Mouse (Mus musculus): ENCODE results near the gene Cabp4. TPM values are rescaled to one million over a fixed set of nuclear protein-coding genes. Genes with fewer than 3 reads are reported as not detected.
"Not testable (repeated sequence)": the region's sequence is repeated elsewhere in the genome, so short reads cannot be mapped to it uniquely, and the experiment has no call there.

Gene Cabp4
- polyA plus RNA-seq, 1 experiment from 2014 or later, result 0.12 TPM

DNA sequence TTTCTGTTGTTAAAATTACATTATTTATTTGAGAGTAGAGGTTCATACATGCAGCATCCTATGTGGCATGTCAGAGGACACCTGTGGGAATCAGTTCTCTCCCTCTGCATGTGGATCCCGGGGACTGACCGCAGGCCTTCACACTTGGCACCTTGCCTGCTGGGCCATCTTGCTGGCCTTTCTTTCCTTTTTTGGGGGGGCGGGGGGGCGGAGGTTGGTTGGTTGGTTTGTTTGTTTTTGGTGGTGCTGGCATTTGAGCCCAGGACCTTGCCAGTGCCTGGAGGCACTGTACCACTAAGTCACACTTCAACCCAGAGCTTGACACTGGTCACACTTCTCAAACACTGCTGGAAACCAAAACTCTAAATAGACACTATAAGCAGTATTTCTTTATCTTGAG, 9.5 kb downstream of the Cabp4 start:
- H3K27ac ChIP-seq (ENCODE audit: low read length), result no peak overlapping the region
- H3K9ac ChIP-seq (ENCODE audit: low read length), result no peak overlapping the region
- no peaks in the 10 kb centered on the region for H3K27me3 ChIP-seq (ENCODE audit: control insufficient read depth, insufficient read depth, low read length)
- H3K36me3 ChIP-seq (ENCODE audit: control insufficient read depth, insufficient read depth, low read length), result peaks cover 23% of the 10 kb centered on the region
- H3K4me1 ChIP-seq (ENCODE audit: control insufficient read depth, insufficient read depth, low read length), result no peaks in the 10 kb centered on the region
- H3K4me2 ChIP-seq (ENCODE audit: low read depth, low read length), result no peak overlapping the region
- no peaks in the 10 kb centered on the region for H3K9me3 ChIP-seq (replicated peaks; ENCODE audit: control insufficient read depth, low read length)
- 89% methylated on average over 4 of the region's 4 CpGs for WGBS
- H3K4me3 ChIP-seq (replicated peaks; ENCODE audit: low read length), result no peak overlapping the region
- ATAC-seq (ENCODE audit: insufficient read depth, low FRiP score), result no peak

DNA sequence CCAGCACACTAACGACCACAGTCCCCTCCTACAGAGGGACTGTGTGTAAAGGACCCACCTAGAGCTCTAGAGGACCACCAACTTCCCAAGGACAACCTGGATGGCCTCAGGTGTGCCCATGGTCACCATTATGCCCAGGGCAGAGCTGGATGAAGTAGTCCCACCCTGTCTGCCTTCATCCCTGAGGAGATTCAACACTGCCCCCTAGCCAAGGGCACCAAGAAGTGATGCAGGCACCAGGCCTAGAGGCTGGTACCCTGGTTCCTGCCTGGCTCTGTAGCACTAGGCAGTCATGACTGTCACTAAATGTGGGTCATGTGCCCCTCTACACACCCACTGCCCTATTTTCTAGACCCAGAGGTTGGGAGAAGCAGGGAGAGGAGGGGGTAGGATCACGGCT, 12.1 kb downstream of the Cabp4 start:
- no peak overlapping the region for H3K4me2 ChIP-seq (ENCODE audit: low read depth, low read length)
- no peak overlapping the region for H3K9ac ChIP-seq (ENCODE audit: low read length)
- no peaks in the 10 kb centered on the region for H3K9me3 ChIP-seq (replicated peaks; ENCODE audit: control insufficient read depth, low read length)
- no peak overlapping the region for H3K4me3 ChIP-seq (replicated peaks; ENCODE audit: low read length)
- no peaks in the 10 kb centered on the region for H3K27me3 ChIP-seq (ENCODE audit: control insufficient read depth, insufficient read depth, low read length)
- ATAC-seq (ENCODE audit: insufficient read depth, low FRiP score), result no peak
- H3K4me1 ChIP-seq (ENCODE audit: control insufficient read depth, insufficient read depth, low read length), result peaks cover 3% of the 10 kb centered on the region
- no peak overlapping the region for H3K27ac ChIP-seq (ENCODE audit: low read length)
- WGBS, result 82% methylated on average over 2 of the region's 2 CpGs
- peaks cover 28% of the 10 kb centered on the region for H3K36me3 ChIP-seq (ENCODE audit: control insufficient read depth, insufficient read depth, low read length)

DNA sequence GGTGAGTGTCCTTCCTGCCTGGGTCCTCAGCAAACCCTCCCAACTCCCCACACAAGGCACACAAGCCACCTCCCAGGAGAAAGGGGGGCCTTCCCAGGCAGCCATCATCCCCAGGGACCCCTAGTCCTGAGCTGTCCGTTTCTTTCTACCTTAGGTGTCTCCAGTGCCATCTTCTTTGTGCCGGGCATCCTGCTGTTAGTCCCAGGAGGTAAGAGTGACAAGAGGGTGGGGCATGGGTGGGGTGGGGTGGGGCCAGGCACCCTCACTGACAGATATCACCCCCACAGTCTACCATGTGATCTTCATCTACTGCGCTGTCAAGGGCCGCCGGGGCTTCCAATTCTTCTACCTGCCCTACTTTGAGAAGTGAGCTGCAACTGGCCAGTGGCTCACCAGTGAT, 12.8 kb downstream of the Cabp4 start:
- peaks cover 28% of the 10 kb centered on the region for H3K36me3 ChIP-seq (ENCODE audit: control insufficient read depth, insufficient read depth, low read length)
- H3K4me3 ChIP-seq (replicated peaks; ENCODE audit: low read length), result no peak overlapping the region
- 83% methylated on average over 5 of the region's 5 CpGs for WGBS
- no peak overlapping the region for H3K27ac ChIP-seq (ENCODE audit: low read length)
- peaks cover 7% of the 10 kb centered on the region for H3K4me1 ChIP-seq (ENCODE audit: control insufficient read depth, insufficient read depth, low read length)
- ATAC-seq (ENCODE audit: insufficient read depth, low FRiP score), result no peak
- H3K9me3 ChIP-seq (replicated peaks; ENCODE audit: control insufficient read depth, low read length), result no peaks in the 10 kb centered on the region
- no peak overlapping the region for H3K9ac ChIP-seq (ENCODE audit: low read length)
- no peak overlapping the region for H3K4me2 ChIP-seq (ENCODE audit: low read depth, low read length)
- H3K27me3 ChIP-seq (ENCODE audit: control insufficient read depth, insufficient read depth, low read length), result no peaks in the 10 kb centered on the region

DNA sequence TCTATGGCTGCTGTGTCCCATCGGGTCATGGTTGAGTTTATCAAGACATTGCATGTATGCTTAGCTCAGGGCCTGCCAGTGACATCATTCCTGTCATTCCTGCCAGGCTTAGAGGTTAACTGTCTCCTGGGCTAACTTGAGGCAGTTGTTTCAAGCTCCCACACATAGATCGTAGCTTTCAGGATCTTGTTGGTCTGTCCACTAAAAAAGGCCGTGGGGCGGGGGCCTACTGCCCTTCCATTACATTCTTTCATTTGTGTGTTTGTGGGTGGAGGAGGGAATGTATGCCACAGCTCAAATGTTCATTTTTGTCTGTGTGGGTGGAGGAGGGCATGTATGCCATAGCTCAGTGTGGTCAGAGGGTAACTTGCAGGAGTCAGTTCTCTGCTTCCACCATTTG, 13.7 kb downstream of the Cabp4 start:
- Histone ChIP-seq H3K27ac (ENCODE audit: low read length) (no peak overlapping the region), H3K4me2 (ENCODE audit: low read depth, low read length) (no peak overlapping the region), H3K27me3 (ENCODE audit: control insufficient read depth, insufficient read depth, low read length) (no peaks in the 10 kb centered on the region), H3K36me3 (ENCODE audit: control insufficient read depth, insufficient read depth, low read length) (peaks cover 28% of the 10 kb centered on the region), H3K4me3 (replicated peaks; ENCODE audit: low read length) (no peak overlapping the region), H3K9me3 (replicated peaks; ENCODE audit: control insufficient read depth, low read length) (no peaks in the 10 kb centered on the region), H3K9ac (ENCODE audit: low read length) (no peak overlapping the region), H3K4me1 (ENCODE audit: control insufficient read depth, insufficient read depth, low read length) (peaks cover 7% of the 10 kb centered on the region)
- WGBS, result 83% methylated on average over 4 of the region's 4 CpGs
- no peak for ATAC-seq (ENCODE audit: insufficient read depth, low FRiP score)

DNA sequence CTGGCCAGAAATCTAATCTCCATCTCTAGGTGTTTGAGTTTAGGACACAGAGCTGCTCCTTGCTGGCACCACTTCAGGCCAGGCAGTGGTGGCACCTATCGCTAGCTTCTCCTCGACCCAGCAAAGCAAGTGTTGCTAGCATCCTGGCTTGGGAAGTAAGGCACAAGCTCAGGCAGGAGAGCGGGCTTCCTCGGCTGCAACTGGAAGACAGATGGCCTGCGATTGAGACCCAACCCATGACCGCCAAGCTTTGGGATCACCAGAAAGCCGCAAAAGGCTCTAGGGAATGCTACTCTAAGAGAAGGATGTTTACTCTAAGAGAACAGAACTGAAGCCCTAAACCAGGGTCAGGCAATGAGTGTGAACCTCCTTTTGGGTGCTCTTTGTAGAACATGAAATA, 14.4 kb downstream of the Cabp4 start:
- peaks cover 28% of the 10 kb centered on the region for H3K36me3 ChIP-seq (ENCODE audit: control insufficient read depth, insufficient read depth, low read length)
- WGBS, result 88% methylated on average over 7 of the region's 7 CpGs
- no peak overlapping the region for H3K4me2 ChIP-seq (ENCODE audit: low read depth, low read length)
- no peak overlapping the region for H3K4me3 ChIP-seq (replicated peaks; ENCODE audit: low read length)
- H3K4me1 ChIP-seq (ENCODE audit: control insufficient read depth, insufficient read depth, low read length), result peaks cover 7% of the 10 kb centered on the region
- no peaks in the 10 kb centered on the region for H3K27me3 ChIP-seq (ENCODE audit: control insufficient read depth, insufficient read depth, low read length)
- no peak for ATAC-seq (ENCODE audit: insufficient read depth, low FRiP score)
- no peak overlapping the region for H3K27ac ChIP-seq (ENCODE audit: low read length)
- H3K9me3 ChIP-seq (replicated peaks; ENCODE audit: control insufficient read depth, low read length), result no peaks in the 10 kb centered on the region
- no peak overlapping the region; the same call in 1 of the 2 replicates for H3K9ac ChIP-seq (ENCODE audit: low read length)

DNA sequence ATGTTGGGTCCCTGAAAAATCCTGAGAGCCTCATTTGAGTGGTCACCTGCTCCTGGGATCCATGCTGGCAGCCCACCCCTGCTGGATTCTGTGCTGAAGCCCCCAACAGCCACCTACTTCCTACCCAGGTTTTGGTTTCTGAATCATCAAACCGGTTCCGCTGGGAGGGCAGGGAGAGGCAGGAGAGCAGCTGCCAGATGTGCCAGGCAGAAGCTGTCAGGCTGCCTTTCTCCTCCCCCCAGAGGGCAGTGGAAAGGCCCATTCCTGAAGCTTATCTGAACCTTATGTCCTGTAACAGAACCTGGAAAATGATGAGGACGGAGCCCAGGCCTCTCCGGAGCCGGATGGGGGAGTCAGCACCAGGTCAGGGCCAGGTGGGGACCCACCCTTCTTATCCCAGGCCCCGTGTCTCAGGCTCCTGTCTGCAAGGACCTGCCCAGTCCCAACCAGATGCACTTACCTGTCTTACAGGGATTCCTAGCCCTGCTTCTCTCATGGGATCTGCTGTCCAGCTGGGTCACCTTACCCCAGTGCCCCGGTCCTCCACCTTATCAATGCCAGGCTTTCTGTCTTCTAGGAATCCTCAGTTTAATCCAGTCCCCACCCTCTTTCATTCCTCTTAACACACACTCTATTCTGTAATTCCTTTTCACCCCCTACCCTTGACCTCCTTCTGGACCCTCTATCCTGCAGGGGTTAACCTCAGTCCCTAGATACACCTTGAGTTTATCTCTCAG, 16.9 kb downstream of the Cabp4 start:
- no peak for ATAC-seq (ENCODE audit: insufficient read depth, low FRiP score)
- peaks cover 21% of the 10 kb centered on the region; the same call in 1 of the 2 replicates for H3K36me3 ChIP-seq (ENCODE audit: control insufficient read depth, insufficient read depth, low read length)
- H3K4me1 ChIP-seq (ENCODE audit: control insufficient read depth, insufficient read depth, low read length), result peaks cover 7% of the 10 kb centered on the region
- H3K27ac ChIP-seq (ENCODE audit: low read length), result peak overlapping the region; percentile 43
- 50% methylated on average over 7 of the region's 7 CpGs for WGBS
- H3K4me2 ChIP-seq (ENCODE audit: low read depth, low read length), result peak overlapping the region; percentile 68
- H3K9ac ChIP-seq (ENCODE audit: low read length), result peak overlapping the region; percentile 82
- H3K4me3 ChIP-seq (replicated peaks; ENCODE audit: low read length), result peak overlapping the region; percentile 60
- no peaks in the 10 kb centered on the region for H3K27me3 ChIP-seq (ENCODE audit: control insufficient read depth, insufficient read depth, low read length)
- H3K9me3 ChIP-seq (replicated peaks; ENCODE audit: control insufficient read depth, low read length), result no peaks in the 10 kb centered on the region

DNA sequence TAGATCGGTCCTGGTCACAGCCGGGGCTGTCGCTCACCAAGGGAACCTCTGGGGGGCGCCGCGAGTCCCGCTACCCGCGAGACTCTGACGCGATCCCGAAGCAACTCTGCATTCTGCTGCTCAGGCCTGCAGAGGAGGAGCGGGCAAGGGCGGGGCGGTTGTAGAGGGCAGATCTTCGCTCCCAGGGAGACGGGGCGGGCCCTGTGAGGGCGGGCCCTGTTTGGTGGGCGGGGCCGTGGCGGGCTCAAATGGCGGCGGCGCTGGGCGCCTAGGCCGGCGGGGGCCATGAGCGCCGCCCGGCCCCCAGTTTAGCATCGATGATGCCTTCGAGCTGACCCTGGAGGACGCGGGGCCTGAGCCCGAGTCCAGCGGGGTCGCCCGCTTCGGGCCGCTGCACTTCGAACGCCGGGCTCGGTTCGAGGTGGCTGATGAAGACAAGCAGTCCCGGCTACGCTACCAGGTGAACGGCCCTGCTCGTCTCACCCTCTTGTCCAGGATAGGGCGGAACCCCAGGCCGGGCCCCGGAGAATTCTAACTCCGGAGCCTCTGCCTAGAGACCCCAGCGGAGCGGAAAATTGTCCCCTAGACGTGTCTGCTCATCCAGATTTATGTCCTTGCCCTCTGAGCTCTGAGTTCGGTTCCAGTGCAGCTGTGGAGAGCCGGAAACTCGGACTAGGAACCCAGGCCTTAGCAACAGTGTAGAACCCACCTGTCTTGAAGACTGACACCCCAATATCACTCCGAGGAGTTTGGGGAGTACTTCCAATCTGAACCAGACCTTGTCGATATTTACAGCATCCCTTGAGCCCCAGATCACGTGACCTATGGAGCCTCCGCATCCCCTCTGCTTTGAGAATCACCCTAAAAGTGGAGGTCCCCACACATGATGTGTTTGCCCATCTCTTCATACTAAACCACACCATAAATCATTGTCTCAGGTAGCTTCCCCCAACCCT, 17.8 kb downstream of the Cabp4 start, which contains the start of gene Aip:
Gene Aip, minus strand, starts transcription at position 118 of the 956 bp plus-strand sequence.
- Histone ChIP-seq H3K36me3 (ENCODE audit: control insufficient read depth, insufficient read depth, low read length) (0 out of 2 replicates have a peak, but pooled peaks cover 12% of the 10 kb centered on the region), H3K9ac (ENCODE audit: low read length) (peak within 1 kb of the TSS; percentile 82), H3K27me3 (ENCODE audit: control insufficient read depth, insufficient read depth, low read length) (no peaks in the 10 kb centered on the region), H3K4me2 (ENCODE audit: low read depth, low read length) (peak within 1 kb of the TSS; percentile 68), H3K27ac (ENCODE audit: low read length) (peak within 1 kb of the TSS; percentile 16), H3K4me1 (ENCODE audit: control insufficient read depth, insufficient read depth, low read length) (peaks cover 7% of the 10 kb centered on the region), H3K4me3 (replicated peaks; ENCODE audit: low read length) (peak within 1 kb of the TSS; percentile 60), H3K9me3 (replicated peaks; ENCODE audit: control insufficient read depth, low read length) (no peaks in the 10 kb centered on the region)
- WGBS, result under 1% methylated on average over 60 of the region's 64 CpGs
- ATAC-seq (ENCODE audit: insufficient read depth, low FRiP score), result peak; percentile 95

DNA sequence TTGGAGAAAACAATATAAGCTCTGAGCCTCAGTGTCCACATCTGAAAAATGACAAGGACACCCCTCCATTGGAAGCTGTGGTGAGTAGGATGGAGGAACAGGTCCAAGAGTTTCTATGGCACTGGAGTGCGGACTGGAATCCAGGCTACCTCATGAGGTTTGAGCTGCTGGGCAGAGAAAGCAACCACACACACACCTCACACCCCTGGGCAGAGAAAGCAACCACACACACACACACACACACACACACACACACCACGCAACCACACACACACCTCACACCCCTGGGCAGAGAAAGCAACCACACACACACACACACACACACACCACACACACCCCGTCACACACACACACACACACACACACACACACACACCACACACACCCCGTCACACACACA, 18.6 kb downstream of the Cabp4 start:
- Histone ChIP-seq H3K4me1 (ENCODE audit: control insufficient read depth, insufficient read depth, low read length) (peaks cover 15% of the 10 kb centered on the region), H3K36me3 (ENCODE audit: control insufficient read depth, insufficient read depth, low read length) (0 out of 2 replicates have a peak, but pooled peaks cover 11% of the 10 kb centered on the region), H3K9ac (ENCODE audit: low read length) (peak overlapping the region; percentile 63; the same call in 1 of the 2 replicates), H3K4me3 (replicated peaks; ENCODE audit: low read length) (peak overlapping the region; percentile 60), H3K4me2 (ENCODE audit: low read depth, low read length) (peak overlapping the region; percentile 52)
- H3K27me3 ChIP-seq (ENCODE audit: control insufficient read depth, insufficient read depth, low read length); H3K9me3 ChIP-seq (replicated peaks; ENCODE audit: control insufficient read depth, low read length); H3K27ac ChIP-seq (ENCODE audit: low read length): not testable (repeated sequence)
- 26% methylated on average over 3 of the region's 4 CpGs for WGBS
- ATAC-seq (ENCODE audit: insufficient read depth, low FRiP score), result peak; percentile 26

DNA sequence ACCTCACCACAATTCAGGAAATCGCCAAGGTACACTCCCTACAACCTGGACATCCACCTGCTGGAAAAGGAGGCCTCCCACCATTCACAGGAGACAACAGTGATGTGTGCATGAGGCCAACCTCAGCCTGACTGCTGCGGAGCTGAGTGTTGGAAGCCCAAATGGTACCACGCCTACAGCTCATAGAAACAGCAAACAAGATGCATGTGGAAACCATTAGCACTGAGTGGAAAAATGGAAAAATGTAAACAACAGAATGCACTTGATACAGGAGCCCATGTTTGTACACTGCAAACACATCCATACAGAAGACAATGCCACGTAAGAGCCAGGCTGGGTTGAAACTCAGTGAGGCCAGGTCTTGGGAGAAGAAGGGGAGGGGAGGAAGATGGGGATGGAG, 19.4 kb downstream of the Cabp4 start:
- no peak for ATAC-seq (ENCODE audit: insufficient read depth, low FRiP score)
- WGBS, result 75% methylated on average over 4 of the region's 4 CpGs
- Histone ChIP-seq H3K9ac (ENCODE audit: low read length) (0 out of 2 replicates have a peak overlapping the region, but pooled peaks have one; percentile 14), H3K9me3 (replicated peaks; ENCODE audit: control insufficient read depth, low read length) (no peaks in the 10 kb centered on the region), H3K36me3 (ENCODE audit: control insufficient read depth, insufficient read depth, low read length) (0 out of 2 replicates have a peak, but pooled peaks cover 6% of the 10 kb centered on the region), H3K4me1 (ENCODE audit: control insufficient read depth, insufficient read depth, low read length) (peaks cover 16% of the 10 kb centered on the region), H3K4me2 (ENCODE audit: low read depth, low read length) (no peak overlapping the region), H3K27ac (ENCODE audit: low read length) (no peak overlapping the region), H3K4me3 (replicated peaks; ENCODE audit: low read length) (no peak overlapping the region), H3K27me3 (ENCODE audit: control insufficient read depth, insufficient read depth, low read length) (no peaks in the 10 kb centered on the region)

Data from stomach, embryonic 16.5 days (tissue).